Mouse (Mus musculus): ENCODE results near the gene Susd5.
A peak's percentile ranks its signal among the peaks of the same experiment; 100 is the strongest.

The Susd5 gene

GRCm38 (mm10) chr9:114057090-114057796 is at the start of gene Susd5:
Susd5 (plus strand) TSS chr9:114057140.
- DNase-seq (ENCODE audit: low spot score) = peak; percentile 43

- DNase-seq (ENCODE audit: low spot score) = no peak
Measured at GRCm38 (mm10) chr9:114007850-114008350, 49.0 kb upstream of the Susd5 start.

- no peak for DNase-seq (ENCODE audit: low spot score)
Measured at GRCm38 (mm10) chr9:114009526-114009925, 47.4 kb upstream of the Susd5 start.

GRCm38 (mm10) chr9:114011203-114011602 is 45.7 kb upstream of the Susd5 start:
- no peak for DNase-seq (ENCODE audit: low spot score)

- no peak for DNase-seq (ENCODE audit: low spot score)
Measured at GRCm38 (mm10) chr9:114014034-114014433, 42.9 kb upstream of the Susd5 start.

GRCm38 (mm10) chr9:114015724-114016123 is 41.2 kb upstream of the Susd5 start:
- no peak for DNase-seq (ENCODE audit: low spot score)

- no peak for DNase-seq (ENCODE audit: low spot score)
Measured at GRCm38 (mm10) chr9:114016402-114016801, 40.5 kb upstream of the Susd5 start.

- no peak for DNase-seq (ENCODE audit: low spot score)
Measured at GRCm38 (mm10) chr9:114019012-114019762, 37.8 kb upstream of the Susd5 start.

GRCm38 (mm10) chr9:114022141-114022540 is 34.8 kb upstream of the Susd5 start:
- DNase-seq (ENCODE audit: low spot score) = no peak

GRCm38 (mm10) chr9:114025182-114025581 is 31.8 kb upstream of the Susd5 start:
- no peak for DNase-seq (ENCODE audit: low spot score)

- no peak for DNase-seq (ENCODE audit: low spot score)
Measured at GRCm38 (mm10) chr9:114025846-114026245, 31.1 kb upstream of the Susd5 start.

GRCm38 (mm10) chr9:114026261-114026934 is 30.5 kb upstream of the Susd5 start:
- DNase-seq (ENCODE audit: low spot score) = peak; percentile 93

GRCm38 (mm10) chr9:114040945-114041344 is 16.0 kb upstream of the Susd5 start:
- no peak for DNase-seq (ENCODE audit: low spot score)

- no peak for DNase-seq (ENCODE audit: low spot score)
Measured at GRCm38 (mm10) chr9:114042490-114042889, 14.4 kb upstream of the Susd5 start.

GRCm38 (mm10) chr9:114044446-114044845 is 12.5 kb upstream of the Susd5 start:
- peak; percentile 38 for DNase-seq (ENCODE audit: low spot score)

- DNase-seq (ENCODE audit: low spot score) = no peak
Measured at GRCm38 (mm10) chr9:114046028-114046427, 10.9 kb upstream of the Susd5 start, which contains the start of gene Fbxl2. Fbxl2 (minus strand) TSS chr9:114046191.

- no peak for DNase-seq (ENCODE audit: low spot score)
Measured at GRCm38 (mm10) chr9:114046676-114047075, 10.3 kb upstream of the Susd5 start.

GRCm38 (mm10) chr9:114050106-114050505 is 6.8 kb upstream of the Susd5 start:
- DNase-seq (ENCODE audit: low spot score) = no peak

GRCm38 (mm10) chr9:114050778-114051177 is 6.2 kb upstream of the Susd5 start:
- no peak for DNase-seq (ENCODE audit: low spot score)

GRCm38 (mm10) chr9:114052031-114052430 is 4.9 kb upstream of the Susd5 start:
- no peak for DNase-seq (ENCODE audit: low spot score)

GRCm38 (mm10) chr9:114052866-114053265 is 4.1 kb upstream of the Susd5 start:
- no peak for DNase-seq (ENCODE audit: low spot score)

GRCm38 (mm10) chr9:114068494-114069053 is 11.6 kb downstream of the Susd5 start:
- no peak for DNase-seq (ENCODE audit: low spot score)

Data from retina, embryonic 14.5 days (tissue).